Mouse (Mus musculus): ENCODE measurements at regions not wholly inside any gene's neighbourhood (a gene's known extent, or its start where the extent isn't known, plus 50 kb on each side); places are given as distances from the start of the nearest gene placed in this dataset.
"Not testable (repeated sequence)": the region's sequence is repeated elsewhere in the genome, so short reads cannot be mapped to it uniquely, and the experiment has no call there.

DNA sequence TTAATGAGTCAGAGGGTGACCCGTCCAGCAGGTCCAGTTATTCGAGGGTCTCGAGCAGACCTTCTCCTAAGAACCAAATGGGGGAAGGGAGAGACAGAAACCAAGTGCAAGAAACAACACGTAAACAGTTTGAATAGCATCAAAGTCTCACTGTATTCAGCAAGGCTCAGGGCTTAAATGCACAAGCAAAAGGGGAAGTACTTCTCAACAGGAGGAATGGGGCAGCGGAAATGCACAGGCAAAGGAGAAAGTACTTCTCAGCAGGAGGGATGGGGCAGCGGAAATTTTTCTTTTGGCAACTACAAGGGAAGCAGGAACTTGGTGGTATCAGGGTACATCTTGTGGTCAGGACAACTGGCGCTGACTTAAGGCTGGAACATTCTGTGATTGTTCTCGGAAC is 330.6 kb downstream of the 9430069I07Rik start:
- ATAC-seq (replicated peaks; ENCODE audit: insufficient number of reproducible peaks, low FRiP score, low TSS enrichment, low read depth); H3K4me2 ChIP-seq (ENCODE audit: low read depth, low read length); H3K36me3 ChIP-seq (replicated peaks; ENCODE audit: control insufficient read depth, insufficient read depth, low read depth, low read length); H3K4me3 ChIP-seq (ENCODE audit: low read depth, low read length); H3K27me3 ChIP-seq (ENCODE audit: control insufficient read depth, insufficient read depth, low read length); DNase-seq (ENCODE audit: low spot score); H3K9me3 ChIP-seq (replicated peaks; ENCODE audit: control insufficient read depth, low read length); H3K9ac ChIP-seq (replicated peaks; ENCODE audit: low read length); H3K27ac ChIP-seq (replicated peaks; ENCODE audit: low read depth, low read length); H3K4me1 ChIP-seq (ENCODE audit: control insufficient read depth, insufficient read depth, low read length): not testable (repeated sequence)
- 86% methylated on average over 8 of the region's 8 CpGs for WGBS

DNA sequence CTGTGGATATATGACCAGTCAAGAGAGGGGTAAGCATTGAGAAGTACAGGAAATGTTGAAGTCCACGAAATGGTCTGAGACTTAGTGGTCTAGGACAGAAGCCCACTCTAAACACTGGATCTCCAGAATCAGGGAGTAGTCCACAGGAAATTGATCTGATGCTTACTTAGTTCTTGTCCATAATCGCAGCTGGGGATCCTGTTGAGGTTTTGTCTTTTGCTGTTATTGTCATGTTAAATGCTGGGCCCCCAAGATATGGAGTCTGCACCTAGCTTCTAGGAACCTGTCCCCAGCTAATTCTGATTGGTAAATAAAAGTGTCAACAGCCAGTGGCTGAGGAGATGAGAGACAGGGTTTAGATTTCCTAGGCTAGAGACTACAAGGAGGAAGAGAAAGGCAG is 332.3 kb downstream of the 9430069I07Rik start:
- Histone ChIP-seq H3K27ac (replicated peaks; ENCODE audit: low read depth, low read length) (no peak overlapping the region), H3K27me3 (ENCODE audit: control insufficient read depth, insufficient read depth, low read length) (no peaks in the 10 kb centered on the region), H3K4me2 (ENCODE audit: low read depth, low read length) (no peak overlapping the region), H3K4me1 (ENCODE audit: control insufficient read depth, insufficient read depth, low read length) (no peaks in the 10 kb centered on the region), H3K4me3 (ENCODE audit: low read depth, low read length) (no peak overlapping the region), H3K9me3 (replicated peaks; ENCODE audit: control insufficient read depth, low read length) (no peaks in the 10 kb centered on the region), H3K36me3 (replicated peaks; ENCODE audit: control insufficient read depth, insufficient read depth, low read depth, low read length) (no peaks in the 10 kb centered on the region), H3K9ac (replicated peaks; ENCODE audit: low read length) (no peak overlapping the region)
- WGBS = 79% methylated on average over 2 of the region's 2 CpGs
- ATAC-seq (replicated peaks; ENCODE audit: insufficient number of reproducible peaks, low FRiP score, low TSS enrichment, low read depth) (no peak), DNase-seq (ENCODE audit: low spot score) (no peak)

DNA sequence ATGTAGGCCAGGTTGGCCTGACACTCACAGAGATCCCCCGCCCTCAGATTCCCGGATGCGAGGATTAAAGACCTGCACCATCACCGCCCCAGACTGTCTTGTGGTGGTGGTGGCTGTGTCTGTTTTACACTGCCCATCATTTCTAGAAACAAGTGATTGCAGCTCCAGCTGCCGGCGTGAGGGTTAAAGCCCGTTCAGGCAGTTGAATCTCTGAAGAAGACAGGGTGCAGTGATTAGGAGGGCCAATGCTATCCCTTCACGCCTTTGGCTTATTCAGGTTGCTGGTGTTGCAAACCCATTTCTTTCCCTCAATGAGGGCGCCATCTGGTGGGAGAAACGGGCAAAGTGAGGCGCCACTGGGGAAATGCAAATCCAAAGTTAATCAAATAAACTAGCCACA is 335.8 kb downstream of the 9430069I07Rik start:
- DNase-seq (ENCODE audit: low spot score) = peak; percentile 74
- H3K9me3 ChIP-seq (replicated peaks; ENCODE audit: control insufficient read depth, low read length) = no peaks in the 10 kb centered on the region
- no peak overlapping the region for H3K9ac ChIP-seq (replicated peaks; ENCODE audit: low read length)
- H3K4me1 ChIP-seq (ENCODE audit: control insufficient read depth, insufficient read depth, low read length) = no peaks in the 10 kb centered on the region
- H3K4me3 ChIP-seq (ENCODE audit: low read depth, low read length) = no peak overlapping the region
- no peak overlapping the region for H3K4me2 ChIP-seq (ENCODE audit: low read depth, low read length)
- WGBS = 25% methylated on average over 11 of the region's 11 CpGs
- no peaks in the 10 kb centered on the region for H3K27me3 ChIP-seq (ENCODE audit: control insufficient read depth, insufficient read depth, low read length)
- no peak overlapping the region for H3K27ac ChIP-seq (replicated peaks; ENCODE audit: low read depth, low read length)
- no peaks in the 10 kb centered on the region for H3K36me3 ChIP-seq (replicated peaks; ENCODE audit: control insufficient read depth, insufficient read depth, low read depth, low read length)
- no peak for ATAC-seq (replicated peaks; ENCODE audit: insufficient number of reproducible peaks, low FRiP score, low TSS enrichment, low read depth)

DNA sequence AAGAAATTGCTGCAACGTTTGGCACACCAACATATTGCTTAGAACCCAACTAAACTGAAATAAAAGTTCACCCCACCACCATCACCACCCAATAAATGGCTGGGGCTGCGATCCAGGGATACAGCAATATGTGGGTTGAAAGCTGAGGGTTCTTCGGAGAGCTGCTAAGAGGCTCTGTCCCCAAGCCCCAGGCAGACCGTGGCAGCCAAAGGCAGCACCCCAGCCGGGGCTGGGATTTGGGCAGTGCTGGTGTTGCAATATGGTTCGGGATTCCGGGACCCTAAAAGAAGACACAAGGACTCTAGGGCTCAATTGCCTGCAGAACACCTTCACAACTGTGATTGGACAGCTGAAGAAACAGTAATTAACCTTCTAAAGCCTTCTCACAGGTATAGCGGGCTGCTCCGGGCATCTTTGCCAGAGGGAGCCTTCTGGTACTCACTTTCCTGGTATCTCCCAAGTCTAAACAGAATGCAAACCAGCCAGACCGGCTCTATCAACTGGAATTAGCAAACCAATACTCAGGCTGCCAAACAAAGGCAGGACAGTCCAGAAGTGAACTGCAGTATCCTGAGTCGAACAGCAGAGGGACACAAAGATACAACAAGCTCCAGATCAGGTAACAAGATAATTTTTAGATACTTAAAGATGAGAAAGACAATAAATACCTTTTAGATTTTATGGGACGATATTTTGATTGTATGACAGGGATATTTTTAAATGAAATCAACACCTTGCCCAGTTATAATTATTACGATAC is 341.1 kb downstream of the 9430069I07Rik start:
- no peaks in the 10 kb centered on the region for H3K36me3 ChIP-seq (replicated peaks; ENCODE audit: control insufficient read depth, insufficient read depth, low read depth, low read length)
- H3K4me1 ChIP-seq (ENCODE audit: control insufficient read depth, insufficient read depth, low read length) = no peaks in the 10 kb centered on the region
- no peaks in the 10 kb centered on the region for H3K27me3 ChIP-seq (ENCODE audit: control insufficient read depth, insufficient read depth, low read length)
- no peaks in the 10 kb centered on the region for H3K9me3 ChIP-seq (replicated peaks; ENCODE audit: control insufficient read depth, low read length)
- DNase-seq (ENCODE audit: low spot score) (peak; percentile 74), ATAC-seq (replicated peaks; ENCODE audit: insufficient number of reproducible peaks, low FRiP score, low TSS enrichment, low read depth) (no peak)
- H3K27ac ChIP-seq (replicated peaks; ENCODE audit: low read depth, low read length) = no peak overlapping the region
- H3K4me3 ChIP-seq (ENCODE audit: low read depth, low read length) = no peak overlapping the region
- H3K4me2 ChIP-seq (ENCODE audit: low read depth, low read length) = no peak overlapping the region
- 42% methylated on average over 13 of the region's 13 CpGs for WGBS
- H3K9ac ChIP-seq (replicated peaks; ENCODE audit: low read length) = no peak overlapping the region

DNA sequence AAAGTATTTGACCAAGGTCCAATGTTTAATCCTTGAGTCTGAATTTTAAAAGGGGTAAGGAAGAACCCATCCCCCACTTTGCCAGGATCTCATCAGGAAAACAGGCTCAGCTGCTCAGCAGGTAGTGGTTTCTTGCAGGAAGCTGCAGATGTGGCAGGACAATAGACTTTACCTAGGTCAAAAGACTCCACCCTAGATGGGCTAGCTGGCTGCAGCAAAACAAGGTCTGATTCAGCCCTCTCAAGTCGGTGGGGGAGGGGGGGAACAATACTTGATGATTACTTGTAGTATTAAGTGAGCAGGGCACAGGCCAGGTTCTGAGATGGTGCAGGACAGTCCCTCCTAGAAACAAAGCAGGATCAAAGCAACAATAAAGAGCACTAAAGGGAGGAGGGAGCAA is 349.1 kb downstream of the 9430069I07Rik start:
- H3K9me3 ChIP-seq (replicated peaks; ENCODE audit: control insufficient read depth, low read length) = no peaks in the 10 kb centered on the region
- 29% methylated on average over 1 of the region's 1 CpGs for WGBS
- H3K27me3 ChIP-seq (ENCODE audit: control insufficient read depth, insufficient read depth, low read length) = no peaks in the 10 kb centered on the region
- H3K4me3 ChIP-seq (ENCODE audit: low read depth, low read length) = no peak overlapping the region
- no peak overlapping the region for H3K9ac ChIP-seq (replicated peaks; ENCODE audit: low read length)
- H3K36me3 ChIP-seq (replicated peaks; ENCODE audit: control insufficient read depth, insufficient read depth, low read depth, low read length) = no peaks in the 10 kb centered on the region
- H3K4me2 ChIP-seq (ENCODE audit: low read depth, low read length) = no peak overlapping the region
- H3K4me1 ChIP-seq (ENCODE audit: control insufficient read depth, insufficient read depth, low read length) = no peaks in the 10 kb centered on the region
- ATAC-seq (replicated peaks; ENCODE audit: insufficient number of reproducible peaks, low FRiP score, low TSS enrichment, low read depth) = no peak
- H3K27ac ChIP-seq (replicated peaks; ENCODE audit: low read depth, low read length) = no peak overlapping the region
- no peak for DNase-seq (ENCODE audit: low spot score)

DNA sequence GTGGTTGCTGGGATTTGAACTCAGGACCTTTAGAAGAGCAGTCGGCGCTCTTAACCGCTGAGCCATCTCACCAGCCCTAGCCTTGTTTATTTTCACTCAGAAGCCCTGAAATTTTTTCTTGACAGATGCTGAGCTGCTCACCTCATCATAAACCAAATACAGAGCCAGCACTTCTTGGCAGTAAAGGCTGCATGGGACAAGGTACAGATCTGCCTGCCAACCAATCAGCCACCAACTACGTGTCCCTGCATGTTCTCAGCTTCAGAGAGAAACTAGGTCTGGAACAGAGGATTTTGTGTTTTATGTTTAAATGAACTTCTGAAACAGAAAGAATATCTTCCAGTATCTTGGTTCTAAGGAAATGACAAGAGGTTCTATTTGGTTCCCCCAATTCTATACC is 365.3 kb downstream of the 9430069I07Rik start:
- DNase-seq (ENCODE audit: low spot score) = no peak
- H3K9ac ChIP-seq (replicated peaks; ENCODE audit: low read length) = no peak overlapping the region
- H3K4me2 ChIP-seq (ENCODE audit: low read depth, low read length) = no peak overlapping the region
- H3K27me3 ChIP-seq (ENCODE audit: control insufficient read depth, insufficient read depth, low read length) = no peaks in the 10 kb centered on the region
- H3K4me3 ChIP-seq (ENCODE audit: low read depth, low read length) = no peak overlapping the region
- WGBS = 92% methylated on average over 4 of the region's 4 CpGs
- H3K4me1 ChIP-seq (ENCODE audit: control insufficient read depth, insufficient read depth, low read length) = no peaks in the 10 kb centered on the region
- H3K36me3 ChIP-seq (replicated peaks; ENCODE audit: control insufficient read depth, insufficient read depth, low read depth, low read length) = no peaks in the 10 kb centered on the region
- H3K27ac ChIP-seq (replicated peaks; ENCODE audit: low read depth, low read length) = no peak overlapping the region
- H3K9me3 ChIP-seq (replicated peaks; ENCODE audit: control insufficient read depth, low read length) = no peaks in the 10 kb centered on the region
- ATAC-seq (replicated peaks; ENCODE audit: insufficient number of reproducible peaks, low FRiP score, low TSS enrichment, low read depth) = no peak

DNA sequence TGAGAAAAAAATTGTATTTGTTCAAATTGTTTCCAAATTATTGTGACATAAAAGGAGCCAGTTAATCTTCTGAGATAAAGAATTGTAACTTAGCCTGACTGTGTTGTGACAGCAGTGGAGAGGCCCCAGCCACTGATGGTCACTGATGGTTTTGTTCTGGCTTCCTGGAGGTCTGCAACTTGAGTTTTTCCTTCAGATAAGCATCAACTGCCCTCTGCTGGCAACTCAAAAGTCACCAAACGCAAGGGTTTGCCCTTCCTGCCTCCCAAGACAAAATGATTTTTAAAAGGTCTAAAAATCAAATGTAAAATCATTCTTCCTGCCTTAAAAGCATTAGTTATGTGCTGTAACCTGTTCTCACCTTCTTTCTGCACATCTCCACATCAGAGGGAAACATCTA is 382.6 kb downstream of the 9430069I07Rik start:
- Histone ChIP-seq H3K4me2 (ENCODE audit: low read depth, low read length) (no peak overlapping the region), H3K9me3 (replicated peaks; ENCODE audit: control insufficient read depth, low read length) (no peaks in the 10 kb centered on the region), H3K27me3 (ENCODE audit: control insufficient read depth, insufficient read depth, low read length) (no peaks in the 10 kb centered on the region), H3K4me3 (ENCODE audit: low read depth, low read length) (no peak overlapping the region), H3K27ac (replicated peaks; ENCODE audit: low read depth, low read length) (no peak overlapping the region), H3K9ac (replicated peaks; ENCODE audit: low read length) (no peak overlapping the region), H3K4me1 (ENCODE audit: control insufficient read depth, insufficient read depth, low read length) (no peaks in the 10 kb centered on the region), H3K36me3 (replicated peaks; ENCODE audit: control insufficient read depth, insufficient read depth, low read depth, low read length) (no peaks in the 10 kb centered on the region)
- DNase-seq (ENCODE audit: low spot score) (peak; percentile 46), ATAC-seq (replicated peaks; ENCODE audit: insufficient number of reproducible peaks, low FRiP score, low TSS enrichment, low read depth) (no peak)
- WGBS = 30% methylated on average over 1 of the region's 1 CpGs

DNA sequence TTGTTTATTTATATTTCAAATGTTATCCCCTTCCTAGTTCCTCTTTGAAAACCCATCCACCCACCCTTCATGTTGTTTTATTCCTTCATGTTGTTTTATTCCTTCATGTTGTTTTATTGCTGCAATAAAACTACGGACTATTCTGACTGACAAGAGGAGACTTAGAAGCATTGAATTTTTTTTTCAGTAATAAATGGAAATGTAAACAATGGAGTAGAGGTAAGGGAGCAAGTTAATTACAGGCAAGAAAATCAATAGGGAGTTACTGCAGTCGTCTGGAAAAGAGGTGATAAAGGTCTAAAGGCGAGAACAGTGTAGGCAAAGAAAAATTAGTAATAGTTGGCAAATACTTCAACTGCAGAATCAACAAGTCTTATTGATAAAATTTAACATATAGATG is 384.2 kb downstream of the 9430069I07Rik start:
- Histone ChIP-seq H3K4me3 (ENCODE audit: low read depth, low read length) (no peak overlapping the region), H3K4me2 (ENCODE audit: low read depth, low read length) (no peak overlapping the region), H3K9me3 (replicated peaks; ENCODE audit: control insufficient read depth, low read length) (no peaks in the 10 kb centered on the region), H3K27ac (replicated peaks; ENCODE audit: low read depth, low read length) (no peak overlapping the region), H3K9ac (replicated peaks; ENCODE audit: low read length) (no peak overlapping the region), H3K27me3 (ENCODE audit: control insufficient read depth, insufficient read depth, low read length) (no peaks in the 10 kb centered on the region), H3K4me1 (ENCODE audit: control insufficient read depth, insufficient read depth, low read length) (no peaks in the 10 kb centered on the region), H3K36me3 (replicated peaks; ENCODE audit: control insufficient read depth, insufficient read depth, low read depth, low read length) (no peaks in the 10 kb centered on the region)
- ATAC-seq (replicated peaks; ENCODE audit: insufficient number of reproducible peaks, low FRiP score, low TSS enrichment, low read depth) = no peak
- no peak for DNase-seq (ENCODE audit: low spot score)
- 70% methylated on average over 3 of the region's 3 CpGs for WGBS
